8 mouse cellular contexts compared by ENCODE assay signal in genomic region chr7:12897655-12898410, GRCm38 (mm10). TPM values are rescaled to one million over a fixed set of nuclear protein-coding genes. Genes with fewer than 3 reads are reported as not detected.
DNase-seq lines count a peak whose midpoint lies in the region; ATAC-seq and TF ChIP-seq lines count a peak whose summit lies in the region.

Zscan22 (plus strand) TSS chr7:12897815.

- dilution Hi-C loops in CH12.LX (cut with MboI; ENCODE audit: extremely low pct_ligation_motif_present, extremely low pct_unique_long_range_greater_than_20kb, low sequenced_read_pairs), result no loop called here

- no peak within 1 kb of the TSS for H3K27ac ChIP-seq in CH12.LX (ENCODE audit: insufficient read depth, low read depth)
- peak within 1 kb of the TSS; percentile 18; the same call in 1 of the 2 replicates for H3K27ac ChIP-seq in forebrain, embryonic 11.5 days (ENCODE audit: low read depth, low read length)
- peak within 1 kb of the TSS; percentile 64 for H3K27ac ChIP-seq in heart, embryonic 16.5 days (ENCODE audit: low read length)
- peak within 1 kb of the TSS; percentile 29; the same call in 1 of the 2 replicates for H3K27ac ChIP-seq in liver, embryonic 15.5 days (replicated peaks)
- H3K27ac ChIP-seq in neural tube, embryonic 12.5 days, result no peak within 1 kb of the TSS

- peaks cover 11% of the 10 kb centered on the region for H3K79me2 ChIP-seq in CH12.LX (replicated peaks; ENCODE audit: control insufficient read depth, extremely low read depth, insufficient read depth, poor library complexity, severe bottlenecking)

- H3K9ac ChIP-seq in CH12.LX (ENCODE audit: insufficient read depth, low read depth), result peak within 1 kb of the TSS; percentile 16
- peak within 1 kb of the TSS; percentile 72 for H3K9ac ChIP-seq in forebrain, embryonic 11.5 days (ENCODE audit: low read length)
- H3K9ac ChIP-seq in heart, embryonic 16.5 days (ENCODE audit: low read length), result peak within 1 kb of the TSS; percentile 79
- H3K9ac ChIP-seq in liver, embryonic 15.5 days, result peak within 1 kb of the TSS; percentile 56
- peak within 1 kb of the TSS; percentile 57 for H3K9ac ChIP-seq in neural tube, embryonic 12.5 days

- in situ Hi-C loops in CH12.LX (cut with MboI; ENCODE audit: low pct_ligation_motif_present, low pct_unique_long_range_greater_than_20kb, low sequenced_read_pairs), result no loop called here

- TF ChIP-seq POLR2A in CH12.LX (IDR thresholded peaks at IDR 0.05; ENCODE audit: low read depth, low read length), result peak; percentile 70; the same call in 1 of the 2 replicates

- peaks cover 5 to 17% of the 10 kb centered on the region in 2 experiments; a peak in 3 of 4 replicates for H3K4me1 ChIP-seq in CH12.LX (ENCODE audit: control insufficient read depth in 1 of 2, insufficient read depth in 2 of 2)
- H3K4me1 ChIP-seq in forebrain, embryonic 11.5 days (replicated peaks; ENCODE audit: control insufficient read depth, insufficient read depth, low read length), result peaks cover 2% of the 10 kb centered on the region; the same call in 1 of the 2 replicates
- peaks cover 8% of the 10 kb centered on the region for H3K4me1 ChIP-seq in heart, embryonic 16.5 days (ENCODE audit: control insufficient read depth, insufficient read depth, low read length)
- peaks cover 19% of the 10 kb centered on the region for H3K4me1 ChIP-seq in liver, embryonic 15.5 days (replicated peaks)
- no peaks in the 10 kb centered on the region for H3K4me1 ChIP-seq in neural tube, embryonic 12.5 days

- no peaks in the 10 kb centered on the region for H3K27me3 ChIP-seq in CH12.LX (replicated peaks)
- H3K27me3 ChIP-seq in forebrain, embryonic 11.5 days (ENCODE audit: control insufficient read depth, insufficient read depth, low read length), result no peaks in the 10 kb centered on the region
- no peaks in the 10 kb centered on the region for H3K27me3 ChIP-seq in heart, embryonic 16.5 days (ENCODE audit: control insufficient read depth, insufficient read depth, low read length)
- H3K27me3 ChIP-seq in liver, embryonic 15.5 days, result no peaks in the 10 kb centered on the region
- no peaks in the 10 kb centered on the region for H3K27me3 ChIP-seq in neural tube, embryonic 12.5 days (replicated peaks)

- H3K9me3 ChIP-seq in CH12.LX (replicated peaks; ENCODE audit: low read length), result no peaks in the 10 kb centered on the region
- no peaks in the 10 kb centered on the region for H3K9me3 ChIP-seq in forebrain, embryonic 11.5 days (ENCODE audit: control insufficient read depth, low read length)
- no peaks in the 10 kb centered on the region for H3K9me3 ChIP-seq in heart, embryonic 16.5 days (replicated peaks; ENCODE audit: control insufficient read depth, low read length)
- H3K9me3 ChIP-seq in liver, embryonic 15.5 days (replicated peaks), result no peaks in the 10 kb centered on the region
- H3K9me3 ChIP-seq in neural tube, embryonic 12.5 days, result no peaks in the 10 kb centered on the region

- peaks cover 3 to 19% of the 10 kb centered on the region in 2 experiments for H3K36me3 ChIP-seq in CH12.LX (replicated peaks in 1 of 2; ENCODE audit: control insufficient read depth in 1 of 2, insufficient read depth in 1 of 2, low read length in 1 of 2)
- no peaks in the 10 kb centered on the region for H3K36me3 ChIP-seq in forebrain, embryonic 11.5 days (ENCODE audit: control insufficient read depth, insufficient read depth, low read length)
- H3K36me3 ChIP-seq in heart, embryonic 16.5 days (ENCODE audit: control insufficient read depth, insufficient read depth), result peaks cover under 1% of the 10 kb centered on the region; the same call in 1 of the 2 replicates
- peaks cover 5% of the 10 kb centered on the region; the same call in 1 of the 2 replicates for H3K36me3 ChIP-seq in liver, embryonic 15.5 days (replicated peaks)
- no peaks in the 10 kb centered on the region for H3K36me3 ChIP-seq in neural tube, embryonic 12.5 days

- peak; percentile 99 for ATAC-seq in forebrain, embryonic 11.5 days (replicated peaks; ENCODE audit: low FRiP score)
- ATAC-seq in heart, embryonic 16.5 days (replicated peaks; ENCODE audit: extremely low read depth, insufficient read depth, low FRiP score), result peak; percentile 99
- ATAC-seq in liver, embryonic 15.5 days (ENCODE audit: insufficient read depth), result peak; percentile 97
- ATAC-seq in neural tube, embryonic 12.5 days (ENCODE audit: low FRiP score, low read depth), result peak; percentile 98

- no peak for TF ChIP-seq RAD21 in CH12.LX (IDR thresholded peaks at IDR 0.05; ENCODE audit: low read depth, low read length)

- peak within 1 kb of the TSS; percentile 30 for H3K4me2 ChIP-seq in CH12.LX (ENCODE audit: insufficient read depth, low read depth, poor library complexity, severe bottlenecking)
- H3K4me2 ChIP-seq in forebrain, embryonic 11.5 days (ENCODE audit: low read depth, low read length, severe bottlenecking), result peak within 1 kb of the TSS; percentile 48
- peak within 1 kb of the TSS; percentile 69 for H3K4me2 ChIP-seq in heart, embryonic 16.5 days (ENCODE audit: low read depth, low read length)
- H3K4me2 ChIP-seq in liver, embryonic 15.5 days, result peak within 1 kb of the TSS; percentile 67
- H3K4me2 ChIP-seq in neural tube, embryonic 12.5 days (replicated peaks), result peak within 1 kb of the TSS; percentile 60

- H3K4me3 ChIP-seq in CH12.LX (replicated peaks in 1 of 3; ENCODE audit: low read depth in 2 of 3, low read length in 2 of 3, poor library complexity in 1 of 3), result peak within 1 kb of the TSS; percentile 59 to 84 (median 70)
- H3K4me3 ChIP-seq in forebrain, embryonic 11.5 days (ENCODE audit: low read depth, low read length), result peak within 1 kb of the TSS; percentile 57
- H3K4me3 ChIP-seq in heart, embryonic 16.5 days (ENCODE audit: low read length), result peak within 1 kb of the TSS; percentile 73
- peak within 1 kb of the TSS; percentile 69 for H3K4me3 ChIP-seq in liver, embryonic 15.5 days (replicated peaks)
- H3K4me3 ChIP-seq in neural tube, embryonic 12.5 days, result peak within 1 kb of the TSS; percentile 59

- no peak for TF ChIP-seq EP300 in CH12.LX (IDR thresholded peaks at IDR 0.05; ENCODE audit: low read length)

- WGBS in forebrain, embryonic 11.5 days, result 7% methylated on average over 36 of the region's 36 CpGs
- WGBS in heart, embryonic 16.5 days, result 4% methylated on average over 36 of the region's 36 CpGs
- WGBS in liver, embryonic 15.5 days (ENCODE audit: insufficient replicate concordance), result 3% methylated on average over 36 of the region's 36 CpGs
- WGBS in neural tube, embryonic 12.5 days, result 6% methylated on average over 36 of the region's 36 CpGs

- no peak for TF ChIP-seq CTCF in CH12.LX (conservative IDR thresholded peaks at IDR 0.05 in 1 of 2, IDR thresholded peaks at IDR 0.05 in 1 of 2; ENCODE audit: low read depth in 2 of 2, low read length in 2 of 2)

- DNase-seq in CH12.LX (ENCODE audit: extremely low read depth), result peak; percentile 96
- peak; percentile 87 for DNase-seq in c-Kit-positive CD71-positive TER-119-negative erythroid progenitor cells, embryonic 14.5 days (ENCODE audit: low read depth)
- DNase-seq in forebrain, embryonic 11.5 days (ENCODE audit: low spot score), result peak; percentile 93
- DNase-seq in kidney, postnatal 36 days, result peak; percentile 94 to 97
- DNase-seq in telencephalon, adult 2 months (ENCODE audit: low read depth, low spot score), result peak; percentile 98

TF ChIP-seq in CH12.LX, 34 proteins besides CTCF, POLR2A, EP300 and RAD21 (continues in another document):
- TF ChIP-seq RCOR1 (conservative IDR thresholded peaks at IDR 0.05; ENCODE audit: low read depth, low read length), result no peak
- TF ChIP-seq PAX5 (IDR thresholded peaks at IDR 0.05; ENCODE audit: low read length), result no peak
- no peak for TF ChIP-seq ZC3H11A (IDR thresholded peaks at IDR 0.05; ENCODE audit: low read depth, low read length)
- peak; percentile 80 for TF ChIP-seq MXI1 (IDR thresholded peaks at IDR 0.05; ENCODE audit: low read depth, low read length)
- no peak for TF ChIP-seq ZNF384 (IDR thresholded peaks at IDR 0.05; ENCODE audit: low read depth, low read length)
- peak; percentile 66 for TF ChIP-seq TCF12 (IDR thresholded peaks at IDR 0.05; ENCODE audit: low read depth, low read length)
- no peak for TF ChIP-seq MAFK (IDR thresholded peaks at IDR 0.05; ENCODE audit: insufficient replicate concordance, low read length)
- TF ChIP-seq ZMIZ1 (IDR thresholded peaks at IDR 0.05; ENCODE audit: low read depth, low read length), result no peak
- no peak for TF ChIP-seq ETS1 (conservative IDR thresholded peaks at IDR 0.05; ENCODE audit: low read depth, low read length)
- no peak for TF ChIP-seq UBTF (IDR thresholded peaks at IDR 0.05; ENCODE audit: low read depth, low read length)
- TF ChIP-seq KAT2A (IDR thresholded peaks at IDR 0.05; ENCODE audit: insufficient replicate concordance, low read length), result peak; percentile 100
- peak; percentile 83 for TF ChIP-seq NRF1 (IDR thresholded peaks at IDR 0.05; ENCODE audit: low read depth, low read length)
- peak; percentile 87 for TF ChIP-seq CHD2 (IDR thresholded peaks at IDR 0.05; ENCODE audit: low read length)
- TF ChIP-seq JUN (IDR thresholded peaks at IDR 0.05; ENCODE audit: insufficient read depth, low read depth, low read length), result no peak
- no peak for TF ChIP-seq JUND (conservative IDR thresholded peaks at IDR 0.05; ENCODE audit: low read depth, low read length)
- TF ChIP-seq BHLHE40 (IDR thresholded peaks at IDR 0.05; ENCODE audit: low read depth, low read length), result no peak
- peak; percentile 67 for TF ChIP-seq MAX (IDR thresholded peaks at IDR 0.05; ENCODE audit: low read length)
- TF ChIP-seq SMC3 (IDR thresholded peaks at IDR 0.05; ENCODE audit: low read depth, low read length), result no peak
- TF ChIP-seq MYC (IDR thresholded peaks at IDR 0.05; ENCODE audit: low read depth, low read length), result peak; percentile 59
- TF ChIP-seq USF2 (conservative IDR thresholded peaks at IDR 0.05; ENCODE audit: low read depth, low read length), result no peak
- no peak for TF ChIP-seq TBP (conservative IDR thresholded peaks at IDR 0.05; ENCODE audit: low read depth, low read length)
- peak; percentile 77 for TF ChIP-seq ELF1 (IDR thresholded peaks at IDR 0.05; ENCODE audit: low read depth, low read length)
- no peak for TF ChIP-seq NELFE (IDR thresholded peaks at IDR 0.05; ENCODE audit: low read depth, low read length)
- TF ChIP-seq IRF4 (IDR thresholded peaks at IDR 0.05; ENCODE audit: low read depth, low read length), result no peak

RNA-seq across cellular contexts. Expression of gene Zscan22, which starts in this region (rescaled TPM):
- 3.2 and 4.2 TPM in 2 replicates for total RNA-seq in CH12.LX (2012; rRNA removed)
- 2.8 and 3.3 TPM in 2 replicates for total RNA-seq in CH12.LX (2014; rRNA removed)
- polyA plus RNA-seq in CH12.LX (2012; ENCODE audit: insufficient read length, low read depth), result 7.6 and 8.9 TPM in 2 replicates
- polyA plus RNA-seq in forebrain, embryonic 11.5 days (2014; fragmentation: Nextera tagmentation; extraction: Ambion mirVana), result 20.2 and 23.4 TPM in 2 replicates
- 9.9 and 10.8 TPM in 2 replicates for polyA plus RNA-seq in heart, embryonic 16.5 days (2015; fragmentation: Nextera tagmentation; extraction: Ambion mirVana)
- polyA plus RNA-seq in liver, embryonic 15.5 days (2015; fragmentation: Nextera tagmentation; extraction: Ambion mirVana), result 3.4 and 3.9 TPM in 2 replicates
- polyA plus RNA-seq in neural tube, embryonic 12.5 days (2016; fragmentation: Nextera tagmentation; extraction: Ambion mirVana), result 12.0 and 12.5 TPM in 2 replicates

Comparison
In these comparisons a context has a peak if more than half of its experiments do, and no peak if none do; other contexts are left out.
1. H3K27ac ChIP-seq: peak in forebrain, embryonic 11.5 days (single experiment), heart, embryonic 16.5 days (single experiment) and liver, embryonic 15.5 days (single experiment); none in CH12.LX (single experiment) and neural tube, embryonic 12.5 days (single experiment).
2. H3K9ac ChIP-seq: peak in every context shown above with its lines; median percentile 79 in heart, embryonic 16.5 days; 72 in forebrain, embryonic 11.5 days; 57 in neural tube, embryonic 12.5 days; 56 in liver, embryonic 15.5 days; 16 in CH12.LX.
3. Peak in every context shown above with its lines, with median percentiles within 50 percentile points of each other: DNase-seq, H3K4me2 ChIP-seq, H3K4me3 ChIP-seq and ATAC-seq.